Mouse (Mus musculus) liver, adult 2 months (tissue): ENCODE measurements around the gene Enkd1. TPM values are rescaled to one million over a fixed set of nuclear protein-coding genes. Genes with fewer than 3 reads are reported as not detected.

Experiments used
- DNase-seq: peaks from one replicate; pipeline ENCODE4 v3.0.0-alpha.2; 2011; ENCODE audit warnings: low read depth, low spot score; ENCODE audit errors: extremely low read depth
- H3K27ac ChIP-seq: fragments of 200-500 bp; replicated peaks from 2 replicates; pipeline ENCODE4 v1.5.1; 2012; ENCODE audit warnings: low read depth, mild to moderate bottlenecking, control low read depth, inconsistent platforms, low read length; ENCODE audit not compliant: insufficient read depth
- H3K27me3 ChIP-seq: fragments of 200-500 bp; 2 replicates; pipeline ENCODE4 v1.6.1; 2012; ENCODE audit warnings: mild to moderate bottlenecking, moderate library complexity, low read length, inconsistent platforms; ENCODE audit not compliant: control insufficient read depth, insufficient read depth
- H3K36me3 ChIP-seq: fragments of 200-500 bp; 2 replicates; pipeline ENCODE4 v1.6.1; 2012; ENCODE audit warnings: low read length, inconsistent platforms; ENCODE audit not compliant: control insufficient read depth, insufficient read depth
- H3K4me1 ChIP-seq: fragments of 200-500 bp; 2 replicates; pipeline ENCODE4 v1.6.1; 2011; ENCODE audit warnings: low read length; ENCODE audit not compliant: control insufficient read depth, insufficient read depth
- H3K4me3 ChIP-seq: fragments of 200-500 bp; 2 replicates; pipeline ENCODE4 v1.5.1; 2011; ENCODE audit warnings: low read depth, mild to moderate bottlenecking, control low read depth, low read length, moderate library complexity; ENCODE audit not compliant: insufficient read depth
- H3K79me2 ChIP-seq: fragments of 200-500 bp; 2 replicates; pipeline ENCODE4 v1.6.1; 2012; ENCODE audit warnings: inconsistent platforms, mild to moderate bottlenecking, low read length, moderate library complexity; ENCODE audit not compliant: control insufficient read depth, insufficient read depth
- H3K9ac ChIP-seq: fragments of 200-500 bp; 2 replicates; pipeline ENCODE4 v1.6.1; 2012; ENCODE audit warnings: low read depth, mild to moderate bottlenecking, control low read depth, inconsistent platforms, low read length
- CTCF ChIP-seq: fragments of 200-500 bp; IDR thresholded peaks from 2 replicates; pipeline ENCODE4 v1.5.1; 2011; ENCODE audit warnings: low read depth, low read length, control low read depth
- POLR2A ChIP-seq: fragments of 200-500 bp; IDR thresholded peaks from 2 replicates; pipeline ENCODE4 v1.6.1; 2011; ENCODE audit warnings: low read length, control low read depth; ENCODE audit not compliant: insufficient read depth; ENCODE audit errors: extremely low read depth
- WGBS: fragments of 180-500 bp; shearing (Covaris S2); methylation state at CpG from one replicate; pipeline ENCODE4 v1.1.7; 2018; 5-methylcytosine and 5-hydroxymethylcytosine counted together
- polyA plus RNA-seq: library from polyadenylated mRNA; depleted of rRNA; stranded (reverse); fragments of >200 nt; gene quantifications from 2 replicates; pipeline ENCODE4 v1.2.3, GENCODE M21; 2012
- total RNA-seq: library from RNA; depleted of rRNA; stranded (reverse); fragments of >200 nt; gene quantifications from 2 replicates; pipeline ENCODE4 v1.2.3, GENCODE M21; 2014

Gene Enkd1
- total and polyA plus RNA-seq, 2 experiments, result 0.62 TPM; not detected in 1

GRCm38 (mm10) chr8:105700966-105701824 lies 6.8 kb downstream of the Enkd1 start, which contains the start of the genes Acd and Pard6a:
TSS of gene Acd (minus strand) at chr8:105701102.
TSS of gene Pard6a (plus strand) at chr8:105701148.
- H3K9ac ChIP-seq, result peak within 1 kb of the TSS; percentile 75
- DNase-seq, result peak; percentile 83
- peak within 1 kb of the TSS; percentile 90 for H3K27ac ChIP-seq
- H3K4me3 ChIP-seq, result peak within 1 kb of the TSS; percentile 75
- no peaks in the 10 kb centered on the region for H3K79me2 ChIP-seq
- H3K27me3 ChIP-seq, result no peaks in the 10 kb centered on the region
- WGBS, result under 1% methylated on average over 60 of the region's 60 CpGs
- H3K36me3 ChIP-seq, result no peaks in the 10 kb centered on the region
- peaks cover 5% of the 10 kb centered on the region for H3K4me1 ChIP-seq
- TF ChIP-seq CTCF (no peak), POLR2A (peak; percentile 42; the same call in 1 of the 2 replicates)

DNA sequence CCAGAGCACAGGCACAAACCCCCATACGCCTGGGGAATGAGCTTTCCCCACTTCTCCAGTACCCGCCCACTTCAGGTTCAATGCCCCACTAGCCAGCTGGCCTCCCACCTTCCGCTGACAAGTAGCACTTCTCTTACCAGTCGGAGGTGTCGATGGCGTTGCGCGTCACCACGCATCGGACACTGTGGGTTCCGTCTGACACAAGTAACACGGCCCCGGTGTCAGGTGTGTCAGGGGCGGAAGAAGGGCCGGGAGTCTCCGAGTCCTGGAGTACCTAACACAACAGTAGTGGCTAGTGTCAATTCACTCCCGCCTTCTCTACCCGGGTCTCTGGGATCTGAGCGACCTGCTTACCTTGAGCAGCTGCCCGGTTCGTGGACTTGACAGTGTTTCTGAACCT lies 7.4 kb downstream of the Enkd1 start:
- under 1% methylated on average over 21 of the region's 21 CpGs for WGBS
- DNase-seq, result peak; percentile 52
- Histone ChIP-seq H3K36me3 (no peaks in the 10 kb centered on the region), H3K27ac (peak overlapping the region; percentile 27), H3K27me3 (no peaks in the 10 kb centered on the region), H3K79me2 (no peaks in the 10 kb centered on the region), H3K9ac (peak overlapping the region; percentile 75), H3K4me1 (peaks cover 5% of the 10 kb centered on the region), H3K4me3 (peak overlapping the region; percentile 75)
- TF ChIP-seq CTCF, result no peak
- no peak for TF ChIP-seq POLR2A

- Histone ChIP-seq H3K4me1 (peaks cover 5% of the 10 kb centered on the region), H3K4me3 (no peak overlapping the region), H3K79me2 (no peaks in the 10 kb centered on the region), H3K9ac (no peak overlapping the region; the same call in 1 of the 2 replicates), H3K27ac (no peak overlapping the region), H3K27me3 (no peaks in the 10 kb centered on the region), H3K36me3 (no peaks in the 10 kb centered on the region)
- TF ChIP-seq CTCF, result no peak
- TF ChIP-seq POLR2A, result no peak
- WGBS, result 94% methylated on average over 11 of the region's 11 CpGs
- no peak for DNase-seq
Observed at GRCm38 (mm10) chr8:105699488-105700215, 8.4 kb downstream of the Enkd1 start.

DNA sequence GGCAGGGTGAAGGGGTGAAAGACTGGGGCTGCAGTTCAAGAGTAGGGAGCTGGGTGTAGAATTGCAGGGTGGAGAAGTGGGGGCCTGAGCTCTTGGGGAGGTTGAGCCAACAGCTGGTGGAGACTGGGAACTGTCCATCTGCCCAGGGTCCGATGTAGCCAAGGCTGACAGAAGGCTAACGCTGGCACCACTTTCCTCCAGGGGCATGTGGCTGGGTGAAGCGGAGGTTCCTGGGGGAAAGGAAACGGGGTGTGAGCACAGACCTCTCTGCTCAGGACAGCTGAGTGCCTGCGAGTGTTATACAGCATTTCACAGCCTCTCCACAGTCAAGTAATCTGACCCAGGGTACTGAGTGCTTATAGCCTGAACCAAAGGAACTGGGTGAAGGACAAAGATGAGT lies 9.3 kb downstream of the Enkd1 start:
- 96% methylated on average over 5 of the region's 5 CpGs for WGBS
- no peak overlapping the region for H3K4me3 ChIP-seq
- no peaks in the 10 kb centered on the region for H3K36me3 ChIP-seq
- H3K79me2 ChIP-seq, result no peaks in the 10 kb centered on the region
- peaks cover 6% of the 10 kb centered on the region for H3K4me1 ChIP-seq
- H3K9ac ChIP-seq, result no peak overlapping the region
- no peak overlapping the region for H3K27ac ChIP-seq
- peaks cover 5% of the 10 kb centered on the region for H3K27me3 ChIP-seq
- no peak for TF ChIP-seq CTCF
- TF ChIP-seq POLR2A, result no peak
- DNase-seq, result no peak

DNA sequence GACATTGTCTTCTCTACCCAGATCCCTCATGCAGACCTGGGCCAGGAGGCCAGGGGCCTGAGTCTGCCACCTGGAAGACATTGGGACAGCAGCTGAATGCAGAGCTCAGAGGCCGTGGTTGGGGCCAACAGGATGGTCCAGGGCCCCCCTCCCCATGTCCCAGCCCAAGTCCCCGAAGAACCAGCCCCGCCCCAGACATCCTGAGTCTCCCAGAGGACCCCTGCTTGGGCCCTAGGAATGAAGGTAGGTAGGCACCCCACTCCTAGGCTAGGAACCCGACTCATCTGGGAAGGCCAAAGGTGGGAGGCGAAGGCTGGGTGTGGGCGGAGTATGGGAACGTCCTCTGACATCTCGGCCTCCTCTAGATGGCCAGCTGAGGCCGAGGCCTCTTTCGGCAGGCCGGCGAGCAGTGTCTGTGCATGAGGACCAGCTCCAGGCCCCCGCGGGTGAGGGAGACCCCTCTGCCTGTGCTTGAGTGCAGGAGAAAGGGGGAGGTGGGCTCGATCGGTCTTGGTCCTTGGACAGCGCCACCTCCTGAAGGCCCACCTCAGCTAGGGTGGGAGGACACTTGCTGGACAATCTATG lies 10.7 kb downstream of the Enkd1 start:
- 91% methylated on average over 17 of the region's 17 CpGs for WGBS

More for the DNA sequence above, 10.7 kb downstream of the Enkd1 start:
- Histone ChIP-seq H3K27ac (no peak overlapping the region), H3K36me3 (no peaks in the 10 kb centered on the region), H3K4me1 (peaks cover 6% of the 10 kb centered on the region), H3K4me3 (no peak overlapping the region), H3K27me3 (peaks cover 5% of the 10 kb centered on the region), H3K9ac (no peak overlapping the region), H3K79me2 (no peaks in the 10 kb centered on the region)
- no peak for TF ChIP-seq POLR2A
- TF ChIP-seq CTCF, result no peak
- DNase-seq, result no peak
